Mouse (Mus musculus) intestine, embryonic 16.5 days (tissue): ENCODE measurements around the gene Tef. TPM values are rescaled to one million over a fixed set of nuclear protein-coding genes. Genes with fewer than 3 reads are reported as not detected.
A peak's percentile ranks its signal among the peaks of the same experiment; 100 is the strongest.

Source experiments
- ATAC-seq: fragments of 200-750 bp; cut with Nextera tagmentation; 2 replicates; pipeline ENCODE4 v1.8.0; 2017; ENCODE audit warnings: moderate TSS enrichment, moderate library complexity
- H3K27ac ChIP-seq: fragments of 300-500 bp; sonication (generic); 2 replicates; pipeline ENCODE4 v1.5.1; 2014; ENCODE audit warnings: mild to moderate bottlenecking, low read length
- H3K27me3 ChIP-seq: fragments of 300-500 bp; sonication (generic); replicated peaks from 2 replicates; pipeline ENCODE4 v1.6.1; 2014; ENCODE audit warnings: low read length, control low read depth, mixed read lengths; ENCODE audit not compliant: control insufficient read depth, insufficient read depth
- H3K36me3 ChIP-seq: fragments of 300-500 bp; sonication (generic); 2 replicates; pipeline ENCODE4 v1.6.1; 2014; ENCODE audit warnings: low read length, control low read depth; ENCODE audit not compliant: control insufficient read depth, insufficient read depth
- H3K4me1 ChIP-seq: fragments of 300-500 bp; sonication (generic); 2 replicates; pipeline ENCODE4 v1.6.1; 2014; ENCODE audit warnings: low read length, control low read depth, mixed read lengths; ENCODE audit not compliant: control insufficient read depth, insufficient read depth
- H3K4me2 ChIP-seq: fragments of 300-500 bp; sonication (generic); 2 replicates; pipeline ENCODE4 v1.6.1; 2014; ENCODE audit warnings: low read depth, low read length, control low read depth
- H3K4me3 ChIP-seq: fragments of 300-500 bp; sonication (generic); 2 replicates; pipeline ENCODE4 v1.5.1; 2014; ENCODE audit warnings: mild to moderate bottlenecking, low read length
- H3K9ac ChIP-seq: fragments of 300-500 bp; sonication (generic); 2 replicates; pipeline ENCODE4 v1.6.1; 2014; ENCODE audit warnings: low read depth, low read length
- H3K9me3 ChIP-seq: fragments of 300-500 bp; sonication (generic); 2 replicates; pipeline ENCODE4 v1.6.1; 2016; ENCODE audit warnings: low read length, control low read depth; ENCODE audit not compliant: control insufficient read depth
- WGBS: fragments of 180-500 bp; shearing (Covaris S2); extraction: QIAGEN DNeasy Blood & Tissue Kit; methylation state at CpG from one replicate; pipeline ENCODE4 v1.1.7; 2014; 5-methylcytosine and 5-hydroxymethylcytosine counted together
- polyA plus RNA-seq: library from polyadenylated mRNA; unstranded; fragments of >200 nt; fragmentation: Nextera tagmentation; extraction: Ambion mirVana; gene quantifications from 2 replicates; pipeline ENCODE4 v1.2.1, GENCODE M21; 2015

Gene Tef
- polyA plus RNA-seq, 1 experiment from 2014 or later: 12.5 TPM

DNA sequence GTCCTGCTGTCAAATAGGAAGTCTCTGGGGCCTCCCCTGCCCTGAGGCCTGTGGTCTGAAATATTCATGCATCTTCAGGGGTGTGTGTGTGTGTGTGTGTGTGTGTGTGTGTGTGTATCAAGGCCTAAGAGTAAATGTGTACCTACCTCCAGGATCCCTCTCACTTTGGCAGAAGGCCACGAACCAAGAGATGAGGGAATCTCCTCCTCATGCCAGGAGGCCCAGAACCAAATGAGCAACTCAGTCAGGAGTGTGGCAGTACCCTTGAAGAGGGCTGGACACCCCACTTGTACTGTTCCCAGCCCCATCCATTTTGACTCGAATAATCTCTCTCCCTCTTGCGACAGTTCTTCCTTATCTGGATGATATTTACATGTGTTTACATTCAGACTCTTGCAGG lies 30.0 kb downstream of the Tef start:
- WGBS: 72% methylated on average over 3 of the region's 3 CpGs
- Histone ChIP-seq H3K9me3 (no peaks in the 10 kb centered on the region), H3K27me3 (no peaks in the 10 kb centered on the region), H3K36me3 (no peaks in the 10 kb centered on the region), H3K4me1 (peaks cover 26% of the 10 kb centered on the region), H3K9ac (no peak overlapping the region), H3K4me2 (no peak overlapping the region), H3K4me3 (no peak overlapping the region), H3K27ac (no peak overlapping the region)
- no peak for ATAC-seq

GRCm38 (mm10) chr15:81833481-81833880 lies 31.3 kb downstream of the Tef start:
- H3K36me3 ChIP-seq: no peaks in the 10 kb centered on the region
- H3K27me3 ChIP-seq: no peaks in the 10 kb centered on the region
- H3K4me2 ChIP-seq: no peak overlapping the region
- whole genome bisulfite sequencing: 63% methylated on average over 4 of the region's 4 CpGs
- no peak overlapping the region for H3K27ac ChIP-seq
- ATAC-seq: no peak
- H3K4me3 ChIP-seq: no peak overlapping the region
- H3K4me1 ChIP-seq: peaks cover 28% of the 10 kb centered on the region
- H3K9ac ChIP-seq: no peak overlapping the region
- no peaks in the 10 kb centered on the region for H3K9me3 ChIP-seq

DNA sequence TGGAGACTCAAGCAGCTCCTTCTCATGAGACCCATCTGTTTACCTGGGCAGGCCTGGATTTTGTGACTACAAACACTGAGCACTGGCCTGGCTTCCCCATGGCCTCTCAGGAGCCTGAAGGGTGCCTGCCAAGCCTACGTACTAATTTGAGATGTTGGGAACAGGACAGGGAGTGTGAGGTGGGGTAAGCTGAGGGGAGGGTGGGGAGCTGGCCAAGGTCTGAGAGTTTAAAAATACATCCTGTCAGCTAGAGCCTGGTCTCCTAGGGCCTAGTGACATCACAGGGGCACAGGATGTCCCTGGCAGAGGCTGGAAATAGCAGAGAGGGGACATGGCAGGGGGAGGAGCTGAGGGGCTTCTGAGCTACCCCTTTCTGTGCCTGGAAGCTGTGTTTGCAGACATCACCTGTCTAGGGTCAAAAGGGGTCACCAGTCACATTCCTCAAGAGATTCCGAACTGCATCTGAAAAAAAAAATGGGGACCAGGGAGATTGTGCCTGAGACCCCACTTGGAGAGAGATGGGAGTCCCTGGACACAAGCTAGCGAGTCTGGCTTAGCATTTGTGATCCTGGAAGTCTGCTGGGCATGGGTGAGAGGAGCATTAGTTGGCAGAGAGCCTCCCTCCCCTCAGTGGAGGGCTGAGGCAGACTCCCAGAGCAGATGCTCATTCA lies 32.1 kb downstream of the Tef start:
- Histone ChIP-seq H3K27ac (no peak overlapping the region), H3K9me3 (no peaks in the 10 kb centered on the region), H3K27me3 (no peaks in the 10 kb centered on the region), H3K4me3 (no peak overlapping the region), H3K4me1 (peaks cover 28% of the 10 kb centered on the region), H3K4me2 (no peak overlapping the region), H3K36me3 (no peaks in the 10 kb centered on the region), H3K9ac (no peak overlapping the region)
- WGBS: 62% methylated on average over 3 of the region's 3 CpGs
- ATAC-seq: no peak

DNA sequence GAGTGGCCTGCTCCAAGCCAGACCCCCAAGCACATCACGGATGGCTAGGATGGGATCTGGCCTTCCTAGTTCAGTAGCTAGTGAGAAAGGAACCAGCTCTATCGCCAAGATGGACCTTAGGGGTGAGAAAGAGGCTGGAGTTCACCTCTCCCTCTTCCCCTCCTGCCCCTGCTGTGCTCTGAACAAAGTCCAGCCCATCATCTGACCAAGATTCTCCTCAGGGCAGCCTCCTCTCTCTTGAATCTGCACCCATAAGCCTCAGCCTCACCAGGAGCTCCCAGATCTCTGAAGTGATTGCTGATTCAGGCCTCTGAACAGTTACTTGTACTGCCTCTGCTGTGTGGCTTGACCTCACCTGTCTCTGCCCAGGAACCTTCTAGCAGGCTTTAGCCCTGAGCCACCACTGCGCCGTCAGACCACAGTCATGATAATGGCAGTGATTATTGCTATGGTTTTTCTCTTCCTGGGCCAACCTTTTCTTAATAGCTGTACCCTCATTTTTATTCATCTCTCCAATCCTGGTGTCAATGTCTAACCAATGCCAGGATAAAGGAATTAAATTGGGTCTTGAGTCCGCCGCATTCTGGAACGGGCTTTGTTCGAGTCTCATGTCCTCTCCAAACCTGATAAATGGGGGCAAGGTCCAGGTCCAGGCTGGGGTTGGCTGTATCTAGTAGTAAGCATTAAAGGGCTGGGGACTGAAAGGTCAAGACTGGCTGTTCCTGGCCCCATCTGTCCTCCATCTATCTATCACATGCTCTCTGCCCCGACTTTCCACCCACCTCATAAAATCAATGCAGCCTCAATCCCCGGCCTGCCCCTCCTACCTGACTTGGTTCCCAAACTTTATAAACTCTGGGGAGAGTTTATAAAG lies 33.0 kb downstream of the Tef start:
- no peak for ATAC-seq
- Histone ChIP-seq H3K27ac (0 out of 2 replicates have a peak overlapping the region, but pooled peaks have one; percentile 33), H3K4me2 (0 out of 2 replicates have a peak overlapping the region, but pooled peaks have one; percentile 72), H3K4me1 (peaks cover 36% of the 10 kb centered on the region), H3K9ac (0 out of 2 replicates have a peak overlapping the region, but pooled peaks have one; percentile 62), H3K27me3 (no peaks in the 10 kb centered on the region), H3K36me3 (no peaks in the 10 kb centered on the region), H3K4me3 (no peak overlapping the region), H3K9me3 (no peaks in the 10 kb centered on the region)
- WGBS: 62% methylated on average over 10 of the region's 10 CpGs

DNA sequence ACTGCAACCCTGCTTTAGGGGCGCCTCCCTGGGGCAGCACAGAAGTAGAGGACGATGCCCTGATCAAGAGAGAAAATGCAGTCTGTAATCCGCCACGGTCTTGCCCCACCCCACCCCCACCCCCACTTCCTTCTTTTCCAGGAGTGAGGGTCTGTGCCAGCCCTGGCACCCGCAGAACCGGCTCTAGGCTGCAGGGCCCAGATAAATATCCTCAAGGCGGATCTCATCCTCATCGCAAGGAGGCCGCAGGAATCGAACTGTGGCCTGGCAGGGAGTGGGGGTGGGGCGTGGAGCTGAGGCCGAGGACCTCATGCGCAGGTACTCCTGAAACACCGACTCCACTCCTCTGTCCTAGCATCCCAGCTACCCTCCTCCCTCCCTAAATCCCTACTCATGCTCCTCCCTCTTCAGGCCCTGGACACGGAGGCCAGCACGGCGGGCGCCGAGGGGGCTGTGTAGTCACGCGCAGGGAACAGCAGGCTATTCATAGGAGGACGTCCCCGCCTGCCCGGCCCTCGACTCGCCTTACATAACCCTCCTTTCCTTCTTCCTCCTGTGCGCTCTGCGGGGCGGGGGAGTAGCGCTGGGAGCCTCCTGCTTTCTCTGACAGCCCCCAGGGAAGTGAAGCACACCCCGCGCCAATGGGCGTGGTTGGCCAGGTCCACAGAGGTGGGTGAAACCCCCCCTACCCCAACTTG lies 34.1 kb downstream of the Tef start:
- peaks cover 32% of the 10 kb centered on the region for H3K4me1 ChIP-seq
- no peaks in the 10 kb centered on the region for H3K9me3 ChIP-seq
- peak overlapping the region; percentile 41 for H3K4me3 ChIP-seq
- peak overlapping the region; percentile 72 for H3K4me2 ChIP-seq
- H3K27ac ChIP-seq: 0 out of 2 replicates have a peak overlapping the region, but pooled peaks have one; percentile 11
- ATAC-seq: peak; percentile 74
- peak overlapping the region; percentile 62 for H3K9ac ChIP-seq
- no peaks in the 10 kb centered on the region for H3K27me3 ChIP-seq
- no peaks in the 10 kb centered on the region for H3K36me3 ChIP-seq
- whole genome bisulfite sequencing: 3% methylated on average over 32 of the region's 33 CpGs

DNA sequence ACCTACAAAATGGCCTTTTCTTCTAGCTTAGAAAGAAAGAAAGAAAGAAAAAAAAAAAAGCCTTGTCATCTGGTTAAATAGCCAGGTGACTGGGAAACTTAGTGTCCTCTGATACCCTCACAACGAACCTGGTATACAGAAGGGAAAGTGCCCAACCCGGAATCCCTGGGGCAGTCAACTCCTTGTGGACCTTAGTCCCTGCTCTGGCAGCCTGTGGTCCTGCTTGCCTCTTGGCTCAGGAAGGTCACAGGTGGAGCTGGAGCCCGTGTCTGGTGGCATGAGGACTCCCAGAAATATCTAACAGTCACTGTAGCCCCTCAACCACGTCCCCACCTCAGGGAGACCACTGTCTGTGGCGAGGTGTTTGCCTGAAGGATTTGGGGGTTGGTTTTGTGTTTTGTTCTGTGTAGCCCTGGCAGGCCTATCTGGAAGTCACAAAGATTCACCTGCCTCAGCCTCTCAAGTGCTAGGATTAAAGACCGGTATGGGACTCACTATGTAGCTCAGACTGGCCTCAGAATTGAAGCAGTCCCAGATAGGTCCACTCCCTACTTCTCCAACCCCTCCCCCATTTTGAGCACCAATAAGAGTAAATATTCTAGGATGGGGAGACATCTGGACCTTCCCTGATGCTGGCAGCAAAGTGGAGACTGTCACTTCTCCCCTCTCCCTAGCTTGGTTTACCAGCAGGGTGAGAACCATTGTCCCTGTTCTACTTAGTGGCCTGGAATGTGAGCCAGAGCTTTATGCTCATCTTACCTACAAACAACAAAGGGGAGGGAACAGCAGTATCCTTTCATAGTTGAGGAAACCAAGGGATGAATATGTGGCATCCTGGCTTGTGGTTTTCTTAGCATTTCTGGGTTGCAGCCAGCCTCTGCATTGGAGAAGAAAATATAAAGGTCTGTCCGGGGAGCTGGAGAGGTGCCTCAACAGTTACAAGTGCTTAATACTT lies 35.0 kb downstream of the Tef start:
- H3K27ac ChIP-seq: no peak overlapping the region
- peaks cover 29% of the 10 kb centered on the region for H3K4me1 ChIP-seq
- H3K9me3 ChIP-seq: no peaks in the 10 kb centered on the region
- H3K27me3 ChIP-seq: no peaks in the 10 kb centered on the region
- no peak overlapping the region; the same call in 1 of the 2 replicates for H3K4me2 ChIP-seq
- 61% methylated on average over 7 of the region's 7 CpGs for WGBS
- H3K9ac ChIP-seq: peak overlapping the region; percentile 62; the same call in 1 of the 2 replicates
- no peak for ATAC-seq
- no peaks in the 10 kb centered on the region for H3K36me3 ChIP-seq
- no peak overlapping the region for H3K4me3 ChIP-seq

GRCm38 (mm10) chr15:81838554-81839235 lies 36.5 kb downstream of the Tef start:
- no peak for ATAC-seq
- Histone ChIP-seq H3K9ac (no peak overlapping the region), H3K9me3 (no peaks in the 10 kb centered on the region), H3K27ac (no peak overlapping the region), H3K4me3 (no peak overlapping the region), H3K27me3 (no peaks in the 10 kb centered on the region), H3K4me2 (no peak overlapping the region), H3K36me3 (no peaks in the 10 kb centered on the region), H3K4me1 (peaks cover 29% of the 10 kb centered on the region)
- 68% methylated on average over 14 of the region's 14 CpGs for WGBS

DNA sequence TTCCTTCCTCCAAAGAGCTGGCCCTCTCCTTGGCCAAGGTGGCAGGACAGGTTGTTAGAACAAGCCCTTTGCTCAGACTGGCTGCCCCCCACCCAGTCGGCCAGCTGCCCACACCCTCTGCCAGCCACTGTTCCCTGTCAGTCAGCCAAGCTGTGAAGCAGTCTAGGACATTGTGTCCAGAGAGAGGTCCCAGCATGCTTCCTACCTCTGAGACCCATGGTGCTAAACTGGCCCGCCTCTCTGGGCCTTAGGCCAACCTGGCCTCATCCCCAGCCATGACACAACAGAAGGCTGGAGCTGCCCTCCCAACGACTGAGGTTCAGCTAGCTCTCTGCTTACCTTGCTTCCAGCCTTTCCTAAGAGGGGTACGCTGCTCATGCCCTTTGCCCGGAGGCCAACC lies 37.4 kb downstream of the Tef start:
- Histone ChIP-seq H3K36me3 (no peaks in the 10 kb centered on the region), H3K4me1 (peaks cover 29% of the 10 kb centered on the region), H3K9ac (no peak overlapping the region), H3K27ac (no peak overlapping the region), H3K9me3 (no peaks in the 10 kb centered on the region), H3K4me2 (no peak overlapping the region), H3K4me3 (no peak overlapping the region), H3K27me3 (no peaks in the 10 kb centered on the region)
- ATAC-seq: peak; percentile 27; the same call in 1 of the 2 replicates
- 59% methylated on average over 5 of the region's 5 CpGs for WGBS
